Mouse (Mus musculus): ENCODE measurements around the gene Anln. TPM values are rescaled to one million over a fixed set of nuclear protein-coding genes. Genes with fewer than 3 reads are reported as not detected.

Gene Anln
- 34.6 TPM for polyA plus RNA-seq (2015; fragmentation: Illumina TruSeq; extraction: RNeasy Lipid Tissue Mini Kit (QIAGEN cat#74804); ENCODE audit: low read depth, low replicate concordance)

DNA sequence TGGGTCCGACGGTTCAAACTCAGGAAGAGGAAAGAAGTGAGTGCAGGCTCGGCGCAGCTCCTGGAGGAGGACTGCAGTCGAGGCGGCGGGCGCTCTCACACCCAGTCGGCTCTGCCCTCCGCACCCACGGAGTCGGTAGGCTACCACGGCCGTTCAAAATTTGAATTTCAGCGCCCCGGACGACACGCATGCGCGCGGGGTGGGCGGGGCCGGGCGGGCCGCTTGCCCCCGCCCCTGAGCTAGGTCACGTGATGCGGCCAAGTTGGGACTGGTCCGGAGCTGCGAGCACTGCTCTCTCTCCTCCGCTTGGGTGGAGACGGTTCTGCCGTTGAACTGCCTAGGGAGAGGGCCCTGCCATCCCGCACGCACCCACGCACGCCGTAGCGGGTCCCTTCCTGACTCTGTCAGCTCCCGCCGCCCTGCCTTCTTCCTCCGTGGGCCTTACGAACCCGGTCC lies at the start of gene Anln:
Gene Anln (minus strand): TSS at position 168 of the 456 bp plus-strand sequence.

DNA sequence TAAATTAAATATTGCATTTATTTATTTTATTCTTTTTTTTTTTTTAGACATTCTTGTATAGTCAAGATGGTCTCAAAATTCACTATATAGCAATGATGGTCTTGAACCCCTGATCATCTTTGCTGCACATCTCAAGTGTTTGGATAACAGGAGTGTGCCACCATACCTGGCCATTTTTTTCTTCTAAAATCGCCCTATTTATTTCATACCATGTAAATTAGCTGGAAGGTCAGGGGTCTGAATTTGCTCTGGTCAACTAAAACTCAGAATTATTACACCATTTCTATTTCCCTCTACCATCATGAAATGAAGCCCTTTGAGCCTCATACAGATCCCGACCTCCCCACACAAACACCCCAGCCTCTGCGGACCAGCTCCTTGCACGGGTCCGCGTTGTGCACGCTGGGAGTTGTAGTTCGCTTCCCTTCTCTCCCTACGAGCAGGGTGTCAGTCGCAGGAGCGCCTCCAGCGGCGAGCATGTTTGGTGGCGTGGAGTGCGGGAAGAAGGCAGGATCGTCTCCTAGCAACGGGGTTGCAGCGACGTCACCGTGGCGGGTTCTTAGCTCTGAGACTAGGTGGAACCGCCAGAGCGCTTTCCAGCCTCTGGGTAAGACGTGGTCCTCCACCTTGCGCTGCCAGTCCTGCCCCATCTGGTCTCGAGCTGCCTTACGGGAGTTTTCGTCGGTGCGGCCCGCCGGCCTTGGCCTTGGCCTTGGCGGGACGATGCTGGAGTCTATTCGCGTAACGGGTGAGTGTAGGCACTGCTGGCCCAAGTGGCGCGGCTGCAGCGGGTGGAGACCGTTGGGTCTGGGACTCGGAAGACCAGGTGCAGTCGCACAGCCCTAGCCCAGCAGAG lies 22.2 kb upstream of the Anln start, which contains the start of gene 9530077C05Rik:
Gene 9530077C05Rik (plus strand): TSS at position 512 of the 856 bp plus-strand sequence.

DNA sequence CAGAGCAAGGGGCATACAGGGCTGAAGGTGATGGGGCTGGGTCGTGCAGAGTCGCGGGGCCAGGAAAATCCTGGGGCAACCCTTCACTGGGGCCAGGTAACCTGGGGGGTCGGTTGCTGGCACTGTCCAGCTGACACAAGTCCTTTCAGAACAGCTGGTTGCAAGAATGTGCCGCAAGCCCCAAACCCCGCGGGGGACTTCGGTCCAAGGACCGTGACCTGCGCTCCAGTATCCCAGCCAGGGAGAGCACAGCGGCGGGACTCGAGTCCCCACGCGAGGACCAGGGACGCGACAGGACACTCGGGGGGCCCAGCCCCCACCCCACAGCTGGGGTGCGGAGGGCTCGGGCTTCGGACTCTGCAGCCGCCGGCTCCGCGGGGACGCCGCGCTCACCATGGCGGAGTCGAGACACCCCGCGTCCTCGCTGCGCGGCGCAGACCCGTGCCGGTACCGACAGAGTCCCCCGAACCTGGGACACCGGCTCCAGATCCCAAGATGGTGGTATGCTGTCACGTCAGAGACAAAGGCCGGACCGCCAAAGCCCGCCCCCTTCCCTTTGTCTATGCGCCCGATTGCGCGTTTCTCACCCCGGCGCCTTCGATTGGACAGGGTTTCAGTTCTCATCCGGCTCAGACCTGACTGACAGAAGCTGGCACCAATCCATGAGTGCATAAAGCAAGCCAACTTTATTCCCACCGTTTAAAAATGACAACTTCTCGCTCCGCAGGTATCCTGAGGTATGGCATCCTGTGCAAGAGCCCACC lies 81.7 kb downstream of the Anln start, which contains the start of gene Zfp810:
Gene Zfp810 (minus strand): TSS at position 493 of the 764 bp plus-strand sequence.

Other genes starting within 250 kb of the Anln start
- 79.6 TPM for gene Pigyl, start 232.3 kb downstream of the Anln start, polyA plus RNA-seq (2015; fragmentation: Illumina TruSeq; extraction: RNeasy Lipid Tissue Mini Kit (QIAGEN cat#74804); ENCODE audit: low read depth, low replicate concordance)
- gene Zfp872, start 201.1 kb downstream of the Anln start, polyA plus RNA-seq (2015; fragmentation: Illumina TruSeq; extraction: RNeasy Lipid Tissue Mini Kit (QIAGEN cat#74804); ENCODE audit: low read depth, low replicate concordance) = not detected
- 17.8 TPM for gene Zfp809, start 163.5 kb downstream of the Anln start, polyA plus RNA-seq (2015; fragmentation: Illumina TruSeq; extraction: RNeasy Lipid Tissue Mini Kit (QIAGEN cat#74804); ENCODE audit: low read depth, low replicate concordance)
- 2.5 TPM for gene Zfp599, start 129.3 kb downstream of the Anln start, polyA plus RNA-seq (2015; fragmentation: Illumina TruSeq; extraction: RNeasy Lipid Tissue Mini Kit (QIAGEN cat#74804); ENCODE audit: low read depth, low replicate concordance)
- 17.0 TPM for gene Zfp810, start 81.5 kb downstream of the Anln start, polyA plus RNA-seq (2015; fragmentation: Illumina TruSeq; extraction: RNeasy Lipid Tissue Mini Kit (QIAGEN cat#74804); ENCODE audit: low read depth, low replicate concordance)
- gene 9530077C05Rik, start 22.3 kb upstream of the Anln start, polyA plus RNA-seq (2015; fragmentation: Illumina TruSeq; extraction: RNeasy Lipid Tissue Mini Kit (QIAGEN cat#74804); ENCODE audit: low read depth, low replicate concordance) = 10.0 TPM
- not detected for gene Gm17545, start 65.1 kb upstream of the Anln start, polyA plus RNA-seq (2015; fragmentation: Illumina TruSeq; extraction: RNeasy Lipid Tissue Mini Kit (QIAGEN cat#74804); ENCODE audit: low read depth, low replicate concordance)
- gene Rp9, start 80.6 kb upstream of the Anln start, polyA plus RNA-seq (2015; fragmentation: Illumina TruSeq; extraction: RNeasy Lipid Tissue Mini Kit (QIAGEN cat#74804); ENCODE audit: low read depth, low replicate concordance) = 44.9 TPM
- gene Bbs9, start 86.5 kb upstream of the Anln start, polyA plus RNA-seq (2015; fragmentation: Illumina TruSeq; extraction: RNeasy Lipid Tissue Mini Kit (QIAGEN cat#74804); ENCODE audit: low read depth, low replicate concordance) = 14.4 TPM

Data from brain, adult 10 weeks (tissue).